Mouse (Mus musculus) frontal cortex, postnatal 14 days (tissue): ENCODE data around the gene Prss50.

Experiments used
- DNase-seq, 2 experiments: peaks; one replicate each; pipeline ENCODE4 v3.0.0; 2022; ENCODE audit warnings: low spot score in 2 of 2

The Prss50 gene

GRCm38 (mm10) chr9:110907201-110907837 lies 49.6 kb downstream of the Prss50 start:
- no peak for DNase-seq

GRCm38 (mm10) chr9:110907838-110908630 lies 50.3 kb downstream of the Prss50 start:
- no peak for DNase-seq

GRCm38 (mm10) chr9:110908631-110909016 lies 50.9 kb downstream of the Prss50 start:
- no peak for DNase-seq

- no peak for DNase-seq
Observed at GRCm38 (mm10) chr9:110909371-110909967, 51.7 kb downstream of the Prss50 start.
